Mouse (Mus musculus): Measurements from ENCODE around the gene Lhpp.
A peak's percentile ranks its signal among the peaks of the same experiment; 100 is the strongest.
"Not testable (repeated sequence)": the region's sequence is repeated elsewhere in the genome, so short reads cannot be mapped to it uniquely, and the experiment has no call there.

The Lhpp gene

DNA sequence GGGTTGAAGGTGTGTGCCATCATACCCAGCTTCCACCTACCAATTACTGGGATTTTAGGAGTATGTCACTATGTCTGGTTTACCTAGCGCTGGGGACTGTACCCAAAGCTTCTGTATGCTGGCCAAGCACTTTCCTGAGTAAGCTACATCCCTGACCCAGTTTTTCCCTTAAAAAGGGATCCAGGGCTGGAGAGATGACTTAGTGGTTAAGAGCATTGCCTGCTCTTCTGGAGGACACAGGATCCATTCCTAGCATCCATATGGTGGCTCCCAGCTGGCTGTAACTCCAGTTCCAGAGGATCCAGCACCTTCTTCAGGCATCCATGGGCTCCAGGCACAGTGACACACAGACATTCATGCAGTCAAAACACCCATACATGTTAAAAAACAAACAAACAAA, 36.1 kb downstream of the Lhpp start:
- no peak for DNase-seq

DNA sequence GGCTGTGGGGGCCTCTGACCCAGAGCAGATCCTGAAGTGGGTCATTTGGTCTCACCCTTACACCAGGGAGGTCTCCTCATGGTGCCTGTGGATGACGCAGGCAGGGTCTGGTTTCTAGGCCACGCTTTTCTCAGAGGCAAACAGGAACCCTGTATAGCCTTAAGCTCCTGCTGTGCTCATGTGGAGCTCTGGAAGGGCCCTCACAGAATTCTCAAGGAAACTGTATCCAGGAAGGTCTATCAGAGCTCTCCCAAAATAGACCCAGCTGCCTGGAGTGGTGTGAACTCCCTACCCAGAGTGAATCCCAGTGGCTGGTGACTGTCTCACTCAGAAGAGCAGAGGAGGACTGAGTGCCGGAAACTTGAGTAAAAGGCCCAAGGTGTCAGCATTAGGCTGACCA, 44.0 kb downstream of the Lhpp start:
- no peak for DNase-seq

DNA sequence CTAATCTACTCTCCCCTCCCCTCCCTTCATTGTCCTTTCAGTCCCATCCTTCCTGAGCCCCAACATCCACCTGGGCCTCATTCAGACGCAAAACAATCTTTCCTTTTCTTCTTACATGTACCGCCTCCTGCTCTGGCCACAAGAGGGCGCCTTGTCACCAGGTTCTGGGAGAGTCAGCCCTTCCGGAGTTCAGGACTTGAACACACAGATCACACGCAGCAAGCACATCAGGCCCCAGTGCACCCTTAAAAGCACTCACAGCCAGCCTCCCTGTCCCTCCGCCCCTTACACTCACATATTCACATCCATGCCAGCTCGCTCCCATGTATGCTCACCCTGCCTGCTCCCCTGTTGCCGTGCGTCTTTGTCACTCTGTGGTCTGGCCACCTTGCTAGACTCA, 45.6 kb downstream of the Lhpp start:
- peak; percentile 92 for DNase-seq

DNA sequence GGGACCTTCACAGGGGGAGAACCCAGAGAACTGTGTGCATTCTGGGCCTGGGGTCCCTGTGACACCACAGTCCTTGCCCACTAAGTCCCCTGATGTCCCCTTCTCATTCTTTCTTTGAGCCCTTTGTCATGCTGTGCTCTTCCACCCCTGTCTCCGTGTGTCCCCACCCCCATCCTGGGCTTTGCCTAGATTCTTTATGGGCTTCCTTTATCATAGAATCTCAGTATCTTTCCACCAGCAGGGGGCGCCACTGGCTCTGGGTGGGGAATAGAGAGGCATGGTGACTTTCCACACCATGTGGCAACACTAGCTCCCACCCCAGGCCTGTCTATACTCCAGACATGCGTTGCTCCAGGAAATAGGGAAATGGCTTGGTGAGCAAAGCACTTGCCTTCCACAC, 46.1 kb downstream of the Lhpp start:
- peak; percentile 90 for DNase-seq

DNA sequence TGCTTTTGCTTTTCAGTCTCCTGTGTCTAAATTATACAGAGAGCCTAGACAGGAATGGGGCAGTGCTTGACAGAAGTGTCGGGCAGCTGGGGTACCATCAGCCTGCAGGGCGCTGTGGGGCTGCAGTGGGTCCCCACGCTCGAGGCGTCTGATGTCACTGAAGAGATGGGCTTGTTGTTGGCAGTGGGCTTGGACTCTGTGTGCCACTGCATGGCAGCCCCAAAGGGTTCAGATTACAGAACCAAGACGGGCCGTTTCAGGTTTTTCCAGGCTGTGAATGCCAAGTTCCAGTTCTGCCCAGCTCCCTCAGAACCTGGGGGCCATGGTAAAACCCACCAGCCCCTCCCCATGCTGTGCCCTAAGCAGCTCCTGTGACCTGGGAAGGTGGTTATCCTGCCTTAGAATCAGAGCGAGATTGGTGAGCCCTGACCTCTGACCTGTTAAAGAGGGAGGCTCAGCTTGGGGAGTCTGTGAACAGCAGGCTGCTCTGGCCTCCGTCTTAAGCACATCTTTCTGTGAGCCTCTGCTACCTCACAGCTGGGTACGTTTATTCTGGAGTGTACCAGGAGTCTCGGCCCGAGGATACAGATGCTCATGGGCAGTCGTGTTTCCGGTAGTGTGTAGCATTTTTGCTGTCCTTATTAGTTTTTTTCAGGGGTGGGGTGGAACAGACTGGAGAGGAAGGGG, 47.1 kb downstream of the Lhpp start:
- DNase-seq = no peak

DNA sequence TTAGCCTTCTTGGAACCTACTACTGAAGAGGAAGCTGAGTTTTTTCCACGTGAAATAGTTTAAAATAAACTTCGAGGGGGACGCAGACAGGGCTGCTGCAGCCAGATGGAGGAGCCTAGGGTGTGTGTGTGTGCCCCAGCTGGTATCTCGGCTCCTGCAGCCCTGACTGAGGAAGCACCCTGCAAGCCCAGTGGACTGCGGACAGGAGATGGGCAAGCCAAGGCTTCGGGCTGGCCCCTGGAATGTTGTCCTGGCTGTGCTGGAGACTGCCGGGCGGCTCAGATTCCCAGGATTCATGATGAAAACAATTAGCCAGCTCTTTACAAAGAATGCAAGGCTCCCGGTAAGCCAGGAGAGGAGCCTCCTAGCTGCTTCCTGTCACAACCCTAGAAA, 47.6 kb downstream of the Lhpp start:
- no peak for DNase-seq

DNA sequence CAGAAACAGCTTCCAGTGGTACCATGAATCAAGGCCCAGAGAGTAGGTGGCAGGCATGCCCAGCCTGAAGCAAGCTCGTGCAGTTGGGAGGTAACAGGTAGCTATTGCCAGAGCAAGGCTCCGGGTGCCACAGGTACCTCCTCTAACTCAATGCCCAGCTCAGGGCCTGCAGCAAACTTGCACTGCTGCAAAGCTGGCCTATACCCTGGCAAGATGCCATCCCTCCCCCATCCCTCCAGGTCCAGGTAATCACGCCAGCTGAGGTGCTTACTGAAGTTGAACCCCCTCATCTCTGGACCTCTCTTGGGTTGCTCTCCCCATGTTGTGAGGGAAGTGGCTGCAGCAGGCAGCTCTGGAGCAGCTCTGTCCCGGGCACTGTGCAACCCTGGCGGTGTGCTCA, 48.2 kb downstream of the Lhpp start:
- no peak for DNase-seq

DNA sequence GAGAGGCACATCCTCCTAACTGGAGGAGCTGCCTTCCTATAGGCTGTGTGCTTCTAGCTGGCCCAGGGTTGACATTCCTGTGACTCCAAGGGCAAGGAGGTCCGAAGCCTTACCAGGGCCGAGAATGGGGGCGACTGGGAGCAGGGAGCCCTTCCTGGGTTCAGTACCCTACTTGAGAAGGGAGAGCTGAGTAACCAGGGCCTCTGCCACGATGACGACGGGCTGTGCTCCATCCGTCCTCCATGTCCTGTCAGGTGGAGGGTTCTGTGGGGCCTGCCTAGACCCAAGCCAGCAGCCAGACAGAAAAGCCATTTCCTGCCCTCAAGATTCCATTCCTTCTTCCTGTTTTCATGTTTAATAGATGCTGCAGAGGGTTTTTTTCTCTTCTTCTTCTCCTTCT, 49.2 kb downstream of the Lhpp start:
- no peak for DNase-seq

DNA sequence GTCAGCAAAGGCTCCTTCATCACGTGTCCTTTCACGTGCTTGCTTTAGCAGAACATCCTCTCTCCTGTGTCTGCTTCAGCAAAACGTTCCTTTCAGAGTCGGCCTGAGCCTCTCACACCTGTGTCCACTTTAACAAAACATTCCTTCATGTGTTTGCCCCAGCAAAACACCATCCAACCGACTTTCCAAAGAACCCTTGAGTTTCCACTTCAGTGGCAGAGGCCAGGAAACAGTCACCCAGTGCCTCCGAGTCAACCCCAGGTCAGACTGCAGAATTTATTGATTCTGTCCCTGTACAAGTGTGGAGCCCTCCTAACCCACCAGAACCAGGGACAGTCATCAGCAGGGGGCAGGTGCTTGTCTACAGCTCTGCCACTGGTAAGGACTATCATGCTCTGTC, 52.4 kb downstream of the Lhpp start:
- DNase-seq = not testable (repeated sequence)

DNA sequence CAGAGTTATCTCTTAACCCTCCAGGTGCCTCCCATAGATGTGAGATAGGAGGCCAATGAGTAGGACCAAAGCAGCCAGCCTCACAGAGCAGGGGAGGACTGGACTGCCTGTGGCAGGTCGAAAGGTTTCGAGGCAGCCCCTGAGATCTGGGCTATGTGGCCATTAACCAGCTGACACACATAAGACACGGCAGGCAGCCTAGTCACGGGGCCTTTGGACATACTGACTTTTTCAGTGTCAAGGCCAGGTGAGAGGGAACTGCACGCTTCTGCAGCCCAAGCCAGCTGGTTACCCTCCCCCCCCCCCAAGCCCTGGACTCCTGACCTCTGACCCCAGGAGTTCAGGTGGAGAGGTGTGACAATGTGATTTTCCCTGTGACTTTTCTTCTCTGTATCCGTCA, 54.4 kb downstream of the Lhpp start:
- DNase-seq = no peak

DNA sequence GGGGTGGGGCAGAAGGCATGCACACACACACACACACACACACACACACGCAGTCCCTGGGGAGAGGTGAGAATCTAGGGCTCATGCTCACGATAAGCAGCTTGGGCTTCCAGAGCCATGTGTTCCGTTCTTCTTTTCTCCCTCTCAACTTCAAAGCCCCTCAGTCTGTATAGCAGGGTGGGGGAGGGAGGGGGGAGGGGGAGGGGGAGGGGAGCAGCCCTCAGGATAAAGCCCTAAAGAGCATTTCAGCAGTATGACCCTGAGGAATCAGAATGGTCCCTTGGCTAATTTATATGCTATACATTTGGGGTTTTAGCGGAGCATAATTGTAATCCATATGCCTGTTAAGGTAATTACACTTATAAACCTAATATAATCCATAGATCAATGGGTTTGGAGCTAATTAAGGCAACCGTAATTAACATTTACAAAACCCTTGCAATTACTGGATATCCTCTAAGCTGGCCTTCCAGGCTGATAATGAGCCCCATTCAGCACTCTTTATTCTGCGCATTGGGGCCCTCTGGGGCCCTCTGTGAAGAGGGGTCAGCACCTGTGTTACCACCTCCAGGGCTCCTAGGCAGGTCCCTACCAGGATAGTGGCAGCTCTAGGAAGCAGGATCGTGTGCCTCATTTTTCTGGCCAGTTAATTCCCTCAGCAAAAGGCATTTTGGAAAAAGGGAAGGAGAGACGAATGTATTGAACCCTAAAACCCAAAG, 55.4 kb downstream of the Lhpp start:
- DNase-seq = no peak

DNA sequence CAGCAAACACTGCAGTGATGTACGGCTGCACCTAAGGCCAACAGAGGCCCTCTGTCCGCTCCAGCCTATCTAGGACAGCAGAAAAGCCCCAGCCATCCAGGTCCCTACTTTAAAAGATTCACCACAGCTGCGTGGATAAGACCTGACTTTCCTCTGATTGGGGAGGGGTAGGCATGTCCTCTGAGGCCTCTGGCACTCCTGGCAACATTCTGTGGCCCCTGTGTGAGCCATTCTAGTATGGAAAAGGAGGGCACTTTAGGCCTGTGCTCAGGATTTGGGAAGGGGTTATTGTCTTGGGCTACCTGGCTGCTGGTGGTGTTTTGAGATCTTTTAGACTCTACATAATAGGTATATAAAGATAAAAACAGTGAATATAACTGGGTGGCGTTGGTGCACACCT, 56.1 kb downstream of the Lhpp start:
- DNase-seq = no peak

DNA sequence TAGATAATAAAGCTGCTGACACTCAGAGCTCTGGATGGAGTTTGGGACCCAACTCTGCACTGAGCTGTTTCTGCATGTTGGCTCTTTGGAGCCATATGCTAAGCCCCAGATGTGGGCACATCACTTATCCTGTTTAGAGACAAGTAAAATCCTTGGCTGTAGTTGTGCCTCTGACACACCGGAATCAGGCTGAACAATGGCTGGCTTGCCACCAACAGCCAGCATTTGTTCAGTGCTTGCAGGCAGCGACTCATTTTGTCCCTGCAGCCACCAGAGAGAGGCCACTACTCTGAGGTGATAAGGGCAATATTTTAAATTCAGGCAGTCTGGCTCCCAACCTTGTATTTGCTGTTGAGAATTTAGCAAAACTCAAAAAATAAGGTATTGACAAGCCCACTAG, 58.2 kb downstream of the Lhpp start:
- no peak for DNase-seq

DNA sequence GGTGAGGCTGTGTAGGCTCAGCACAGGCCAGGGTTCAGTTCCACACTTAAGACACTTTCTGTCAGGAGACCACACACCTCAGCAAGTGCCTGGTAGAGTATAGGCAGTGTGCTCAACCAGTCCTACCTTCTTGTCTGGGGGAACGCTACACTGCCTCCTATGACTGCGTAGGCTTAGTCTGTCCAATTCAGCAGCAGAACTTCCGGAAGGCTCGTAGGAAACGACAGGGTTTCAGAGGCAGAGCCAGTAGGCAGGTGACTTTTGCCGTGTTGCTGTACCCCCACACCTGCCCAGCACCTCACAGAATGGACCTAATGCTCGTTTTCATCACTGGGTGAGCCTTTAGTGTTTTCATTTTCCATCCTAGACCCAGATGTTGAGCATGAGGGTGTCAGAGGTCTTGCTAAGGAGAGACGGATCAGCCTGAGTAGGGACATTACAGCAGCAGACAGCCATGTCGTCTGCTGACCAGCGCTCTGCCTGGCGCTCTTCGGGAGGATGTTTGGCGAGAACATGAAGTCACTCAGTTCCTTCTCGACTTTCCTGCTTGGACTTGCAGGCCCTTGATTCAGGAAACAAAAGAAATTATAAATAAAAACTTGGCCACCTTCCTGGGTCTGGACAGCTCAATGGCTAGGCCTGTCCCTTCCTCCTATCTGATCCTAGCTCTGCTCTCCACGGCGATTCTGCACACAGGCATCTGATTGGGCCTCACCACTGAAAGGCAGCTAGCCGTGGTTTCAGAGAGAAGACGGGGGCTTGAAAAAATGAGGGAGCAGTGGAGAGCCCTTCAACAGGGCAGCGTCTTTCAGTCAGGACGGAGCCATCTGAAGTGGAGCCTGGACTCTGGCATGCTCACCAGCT, 59.8 kb downstream of the Lhpp start:
- DNase-seq = no peak

DNA sequence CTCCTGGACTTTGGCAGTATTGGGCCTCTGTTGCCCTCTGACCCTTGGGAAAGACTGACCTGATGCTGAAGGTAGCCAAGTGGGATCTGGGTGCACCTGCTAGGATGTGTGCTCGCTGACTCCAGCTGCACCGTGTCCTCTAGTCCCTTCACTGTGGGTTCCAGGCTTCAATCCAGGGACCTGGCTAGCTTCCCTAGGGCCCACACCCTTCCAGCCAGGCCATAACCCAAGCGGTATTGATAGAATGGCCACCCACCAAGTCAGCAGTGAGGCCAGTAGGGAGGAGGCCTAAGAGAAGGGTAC, 60.4 kb downstream of the Lhpp start:
- DNase-seq = no peak

DNA sequence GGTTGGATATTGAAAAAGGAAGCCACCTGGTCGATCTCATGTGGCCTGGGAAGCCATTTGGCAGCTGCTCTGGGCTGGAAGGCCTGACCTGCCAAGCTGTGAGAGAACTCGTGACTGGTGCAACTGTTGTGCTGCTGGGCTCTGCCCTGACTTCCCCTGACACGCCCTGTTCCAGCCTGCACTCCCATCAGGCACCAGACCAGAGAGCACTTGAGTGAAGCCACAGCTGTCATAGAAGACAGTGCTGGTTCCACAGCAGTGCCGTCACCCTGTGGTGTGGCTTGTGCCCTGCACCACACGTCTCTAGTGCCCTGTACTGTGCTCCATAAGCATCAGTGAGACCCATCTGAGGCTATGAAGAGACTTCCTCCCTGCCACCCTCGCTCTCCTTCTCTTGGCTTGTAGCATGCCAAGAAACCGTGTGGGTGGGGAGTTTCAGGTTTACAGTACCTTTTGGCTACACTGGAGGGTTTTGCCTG, 62.1 kb downstream of the Lhpp start:
- DNase-seq = no peak

DNA sequence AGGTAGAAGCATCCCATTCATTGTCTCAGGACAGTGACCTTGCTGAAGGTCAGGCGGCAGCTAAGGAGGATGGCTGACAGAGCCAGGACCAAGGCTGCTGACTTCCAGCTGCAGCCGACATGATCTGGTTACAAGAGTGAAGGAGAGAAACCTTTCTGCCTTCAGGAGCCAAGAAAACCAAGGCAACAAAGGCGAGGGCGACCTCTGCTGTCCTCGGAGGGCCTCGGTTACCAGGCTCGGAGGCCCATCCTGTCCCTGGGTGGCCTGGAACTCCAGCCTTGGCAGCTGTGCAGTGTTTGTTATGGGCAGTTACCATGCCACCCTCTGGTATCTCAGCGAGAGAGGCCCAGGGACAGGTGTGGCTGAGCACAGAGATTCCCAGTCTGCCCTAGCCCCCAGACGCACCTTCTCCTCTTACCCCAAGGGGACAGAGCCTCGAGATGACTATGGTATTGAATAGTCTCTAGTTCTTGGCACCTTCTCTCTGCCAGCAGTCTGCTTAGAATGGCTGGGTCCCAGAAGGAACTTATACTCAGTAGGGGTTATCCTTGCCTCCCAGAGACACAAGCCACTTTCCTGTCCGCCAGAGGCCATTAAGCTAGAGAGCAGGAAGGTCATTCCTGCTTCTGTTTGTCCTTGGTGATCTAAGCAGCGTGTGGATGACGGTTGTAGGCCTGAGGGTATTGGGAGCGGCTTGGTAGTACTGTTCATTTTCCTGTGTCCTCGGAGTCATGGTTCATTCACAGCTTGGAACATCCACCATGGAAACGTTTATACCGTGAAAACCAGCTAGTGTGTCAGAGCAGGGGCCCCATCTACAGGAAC, 63.7 kb downstream of the Lhpp start:
- no peak for DNase-seq

DNA sequence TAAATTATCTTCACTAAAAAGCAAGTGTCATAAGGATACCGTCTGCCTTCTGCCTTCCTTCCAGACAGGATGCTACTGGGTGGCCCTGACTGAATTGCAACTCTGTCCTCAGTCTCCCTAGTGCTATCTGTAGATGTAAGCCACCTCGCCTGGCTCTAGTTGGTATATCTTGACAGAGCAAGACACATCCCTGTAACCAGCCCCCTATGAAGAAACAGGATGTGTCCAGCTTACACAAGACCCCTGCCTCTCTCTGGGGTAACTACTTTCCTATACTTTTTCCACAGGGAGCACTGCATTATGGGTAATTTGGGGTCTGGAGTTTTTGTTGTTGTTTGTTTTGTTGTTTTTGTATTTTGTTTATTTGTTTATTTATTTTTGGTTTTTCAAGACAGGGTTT, 65.5 kb downstream of the Lhpp start:
- no peak for DNase-seq

DNA sequence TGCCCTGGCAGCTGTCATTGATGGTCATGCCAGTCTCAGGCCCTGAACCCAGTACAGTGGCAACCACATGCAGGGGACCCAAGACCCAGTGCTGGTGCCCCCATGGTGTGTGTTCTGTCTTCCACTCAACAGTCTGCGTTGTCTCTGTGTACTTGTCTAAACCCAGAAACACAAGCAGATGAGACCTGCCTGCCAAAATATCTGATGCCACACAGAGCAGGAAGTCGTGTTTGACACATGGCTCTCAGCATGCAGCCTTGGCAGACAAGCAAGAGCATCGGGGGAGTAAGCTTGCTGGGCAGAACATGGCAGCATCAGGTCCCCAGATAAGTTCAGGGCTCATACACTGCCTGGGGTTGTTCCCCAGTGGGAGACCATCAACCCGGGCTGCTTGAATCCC, 68.7 kb downstream of the Lhpp start:
- DNase-seq = no peak

DNA sequence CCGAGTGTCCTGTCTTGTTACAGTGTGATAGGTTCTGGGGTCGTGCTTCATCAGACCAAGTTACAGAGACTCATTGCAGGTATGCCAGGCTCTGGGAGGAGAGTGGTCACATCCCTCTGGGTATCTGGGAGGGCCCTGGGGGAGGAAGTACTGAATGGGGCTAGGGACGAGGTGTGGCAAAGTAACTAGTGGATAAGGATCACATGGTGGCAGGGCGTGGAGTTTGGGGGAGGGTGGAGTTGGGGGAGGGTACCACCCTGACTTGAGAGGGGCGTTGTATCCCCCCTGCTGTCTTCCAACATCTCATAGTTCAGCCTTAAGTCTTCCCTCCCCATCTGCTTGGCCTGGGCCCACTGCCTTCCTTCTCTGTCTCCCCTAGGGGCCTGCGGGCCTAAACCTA, 69.1 kb downstream of the Lhpp start:
- DNase-seq = no peak

DNA sequence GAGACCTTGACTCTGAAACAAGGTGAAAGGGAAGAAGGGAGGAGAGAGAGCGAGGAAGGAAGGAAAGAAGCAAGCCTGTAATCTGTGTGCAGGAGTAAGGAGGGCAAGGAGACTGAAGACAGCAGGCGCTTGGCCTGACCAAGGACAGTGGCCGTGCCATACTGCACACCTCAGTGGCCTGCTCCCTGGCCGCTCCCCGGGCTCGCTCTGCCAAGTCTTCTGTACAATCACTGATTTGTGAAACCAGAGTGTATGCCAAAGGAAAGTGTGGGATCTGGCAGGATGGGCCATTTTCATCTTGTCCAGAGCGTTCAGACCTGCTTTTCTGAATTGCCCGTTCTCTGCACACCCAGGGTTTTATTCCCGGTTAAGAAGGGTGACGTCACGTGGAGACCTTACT, 70.9 kb downstream of the Lhpp start:
- DNase-seq = no peak

DNA sequence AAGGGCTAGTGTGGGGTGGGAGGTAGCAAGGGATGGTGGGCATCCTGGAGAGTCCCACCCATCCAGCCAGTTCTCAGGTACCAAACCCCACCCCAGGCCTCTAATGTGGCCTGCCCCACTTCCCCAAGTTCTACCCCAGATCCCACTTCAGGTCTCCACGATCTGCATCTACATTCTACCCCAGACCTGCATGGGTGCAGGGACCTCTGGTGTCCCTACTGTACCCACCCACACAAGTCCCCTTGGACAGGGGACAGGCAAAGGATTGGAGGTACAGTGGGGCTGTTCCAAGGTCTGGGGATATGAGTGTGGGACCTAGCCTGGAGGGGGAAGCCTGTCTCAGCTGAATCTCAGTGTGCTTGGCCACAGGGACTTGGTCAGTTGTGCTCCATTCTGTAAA, 71.4 kb downstream of the Lhpp start:
- no peak for DNase-seq

DNA sequence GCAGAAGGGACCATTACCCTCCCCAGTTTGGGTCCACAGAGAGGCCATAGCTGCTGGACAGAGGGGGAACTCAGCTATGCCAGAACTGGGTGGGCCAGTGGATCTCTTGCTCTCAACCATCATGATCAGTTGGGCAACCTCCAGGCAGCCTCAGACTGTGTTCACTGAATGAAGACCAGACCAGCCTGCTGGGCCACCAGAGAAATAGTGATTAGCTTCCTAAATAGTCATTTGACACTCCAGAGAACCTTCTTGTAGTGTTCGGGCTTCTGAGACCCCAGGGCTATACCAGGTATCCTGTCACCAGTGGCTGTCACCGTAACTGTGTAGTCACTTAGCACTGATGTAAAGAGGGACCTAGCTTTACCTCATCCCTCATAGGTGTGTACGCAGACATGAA, 71.9 kb downstream of the Lhpp start:
- no peak for DNase-seq
